Mouse (Mus musculus) small intestine, adult 2 months (tissue): ENCODE results near the gene Selenom.

Source experiments
- CTCF ChIP-seq: fragments of 200-500 bp; IDR thresholded peaks from 2 replicates; pipeline ENCODE4 v1.5.1; 2012; ENCODE audit warnings: low read depth, mild to moderate bottlenecking, control low read depth, inconsistent platforms, low read length, moderate library complexity, mixed read lengths; ENCODE audit not compliant: insufficient replicate concordance, insufficient read length; ENCODE audit errors: extremely low read depth
- POLR2A ChIP-seq: fragments of 200-500 bp; IDR thresholded peaks from 2 replicates; pipeline ENCODE4 v1.6.1; 2012; ENCODE audit warnings: low read depth, mild to moderate bottlenecking, control low read depth, inconsistent platforms, low read length, moderate library complexity

GRCm38 (mm10) chr11:3528208-3528607 lies 13.7 kb downstream of the Selenom start:
- TF ChIP-seq POLR2A = no peak
- TF ChIP-seq CTCF = no peak
